Mouse (Mus musculus): ENCODE results near the gene Selenoo. TPM values are rescaled to one million over a fixed set of nuclear protein-coding genes. Genes with fewer than 3 reads are reported as not detected.

Selenoo gene
- polyA plus RNA-seq, 1 experiment from 2014 or later = 7.1 TPM

GRCm38 (mm10) chr15:89104425-89104824 is 15.5 kb downstream of the Selenoo start:
- H3K4me1 ChIP-seq (replicated peaks) = no peaks in the 10 kb centered on the region
- no peak overlapping the region for H3K27ac ChIP-seq
- H3K4me3 ChIP-seq (replicated peaks) = no peak overlapping the region
- H3K36me3 ChIP-seq = peaks cover 98% of the 10 kb centered on the region
- H3K27me3 ChIP-seq = no peaks in the 10 kb centered on the region
- no peaks in the 10 kb centered on the region for H3K9me3 ChIP-seq (replicated peaks)
- DNase-seq = no peak
- 91% methylated on average over 8 of the region's 8 CpGs for WGBS (ENCODE audit: insufficient replicate concordance)
- no peak overlapping the region for H3K4me2 ChIP-seq
- H3K9ac ChIP-seq = no peak overlapping the region
- no peak for ATAC-seq (ENCODE audit: low read depth)

GRCm38 (mm10) chr15:89106073-89106472 is 17.2 kb downstream of the Selenoo start:
- ATAC-seq (ENCODE audit: low read depth) = no peak
- no peaks in the 10 kb centered on the region for H3K27me3 ChIP-seq
- DNase-seq = no peak
- no peak overlapping the region for H3K4me3 ChIP-seq (replicated peaks)
- H3K4me2 ChIP-seq = no peak overlapping the region
- no peaks in the 10 kb centered on the region for H3K4me1 ChIP-seq (replicated peaks)
- 86% methylated on average over 13 of the region's 13 CpGs for WGBS (ENCODE audit: insufficient replicate concordance)
- no peak overlapping the region for H3K9ac ChIP-seq
- H3K27ac ChIP-seq = no peak overlapping the region
- no peaks in the 10 kb centered on the region for H3K9me3 ChIP-seq (replicated peaks)
- peaks cover 98% of the 10 kb centered on the region for H3K36me3 ChIP-seq

GRCm38 (mm10) chr15:89106976-89107375 is 18.1 kb downstream of the Selenoo start:
- Histone ChIP-seq H3K4me2 (no peak overlapping the region), H3K4me3 (replicated peaks) (no peak overlapping the region), H3K9me3 (replicated peaks) (no peaks in the 10 kb centered on the region), H3K27me3 (no peaks in the 10 kb centered on the region), H3K9ac (no peak overlapping the region), H3K4me1 (replicated peaks) (no peaks in the 10 kb centered on the region), H3K27ac (no peak overlapping the region), H3K36me3 (peaks cover 98% of the 10 kb centered on the region)
- no peak for ATAC-seq (ENCODE audit: low read depth)
- 72% methylated on average over 1 of the region's 1 CpGs for WGBS (ENCODE audit: insufficient replicate concordance)
- no peak for DNase-seq

- H3K4me1 ChIP-seq (replicated peaks) = no peaks in the 10 kb centered on the region
- no peak overlapping the region for H3K4me3 ChIP-seq (replicated peaks)
- H3K9me3 ChIP-seq (replicated peaks) = no peaks in the 10 kb centered on the region
- WGBS (ENCODE audit: insufficient replicate concordance) = 75% methylated on average over 9 of the region's 9 CpGs
- H3K4me2 ChIP-seq = no peak overlapping the region
- H3K27ac ChIP-seq = no peak overlapping the region
- no peak overlapping the region for H3K9ac ChIP-seq
- H3K27me3 ChIP-seq = no peaks in the 10 kb centered on the region
- DNase-seq = no peak
- ATAC-seq (ENCODE audit: low read depth) = no peak
- peaks cover 96% of the 10 kb centered on the region for H3K36me3 ChIP-seq
Measured at GRCm38 (mm10) chr15:89110147-89110546, 21.3 kb downstream of the Selenoo start.

GRCm38 (mm10) chr15:89118007-89118406 is 29.1 kb downstream of the Selenoo start:
- Histone ChIP-seq H3K27ac (no peak overlapping the region), H3K4me3 (replicated peaks) (no peak overlapping the region), H3K36me3 (peaks cover 74% of the 10 kb centered on the region), H3K4me1 (replicated peaks) (peaks cover 34% of the 10 kb centered on the region), H3K27me3 (no peaks in the 10 kb centered on the region), H3K9me3 (replicated peaks) (no peaks in the 10 kb centered on the region), H3K4me2 (no peak overlapping the region), H3K9ac (no peak overlapping the region)
- ATAC-seq (ENCODE audit: low read depth) (no peak), DNase-seq (no peak)

GRCm38 (mm10) chr15:89122649-89123366 is 33.9 kb downstream of the Selenoo start, which contains the start of gene Tubgcp6:
TSS of gene Tubgcp6 (minus strand) at chr15:89123112.
- ATAC-seq (ENCODE audit: low read depth) (peak; percentile 87), DNase-seq (peak; percentile 91)
- no peaks in the 10 kb centered on the region for H3K9me3 ChIP-seq (replicated peaks)
- H3K4me2 ChIP-seq = peak within 1 kb of the TSS; percentile 97
- H3K4me1 ChIP-seq (replicated peaks) = peaks cover 60% of the 10 kb centered on the region
- peak within 1 kb of the TSS; percentile 94 for H3K4me3 ChIP-seq (replicated peaks)
- peak within 1 kb of the TSS; percentile 69 for H3K27ac ChIP-seq
- no peaks in the 10 kb centered on the region for H3K27me3 ChIP-seq
- WGBS (ENCODE audit: insufficient replicate concordance) = under 1% methylated on average over 47 of the region's 47 CpGs
- peaks cover 36% of the 10 kb centered on the region for H3K36me3 ChIP-seq
- H3K9ac ChIP-seq = peak within 1 kb of the TSS; percentile 92

GRCm38 (mm10) chr15:89123595-89123994 is 34.7 kb downstream of the Selenoo start:
- WGBS (ENCODE audit: insufficient replicate concordance) = 39% methylated on average over 11 of the region's 11 CpGs
- Histone ChIP-seq H3K27ac (peak overlapping the region; percentile 69), H3K9me3 (replicated peaks) (no peaks in the 10 kb centered on the region), H3K9ac (peak overlapping the region; percentile 92), H3K27me3 (no peaks in the 10 kb centered on the region), H3K4me3 (replicated peaks) (peak overlapping the region; percentile 94), H3K36me3 (peaks cover 28% of the 10 kb centered on the region), H3K4me2 (peak overlapping the region; percentile 97), H3K4me1 (replicated peaks) (peaks cover 64% of the 10 kb centered on the region)
- ATAC-seq (ENCODE audit: low read depth) = no peak
- DNase-seq = peak; percentile 34

GRCm38 (mm10) chr15:89124312-89124711 is 35.4 kb downstream of the Selenoo start:
- H3K4me2 ChIP-seq = no peak overlapping the region; the same call in 1 of the 2 replicates
- H3K4me1 ChIP-seq (replicated peaks) = peaks cover 66% of the 10 kb centered on the region
- H3K4me3 ChIP-seq (replicated peaks) = no peak overlapping the region
- no peak overlapping the region for H3K27ac ChIP-seq
- H3K27me3 ChIP-seq = no peaks in the 10 kb centered on the region
- H3K9me3 ChIP-seq (replicated peaks) = no peaks in the 10 kb centered on the region
- ATAC-seq (ENCODE audit: low read depth) (no peak), DNase-seq (no peak)
- 76% methylated on average over 3 of the region's 3 CpGs for WGBS (ENCODE audit: insufficient replicate concordance)
- peaks cover 22% of the 10 kb centered on the region for H3K36me3 ChIP-seq
- H3K9ac ChIP-seq = 0 out of 2 replicates have a peak overlapping the region, but pooled peaks have one; percentile 92

- peaks cover 11% of the 10 kb centered on the region; the same call in 1 of the 2 replicates for H3K36me3 ChIP-seq
- H3K4me3 ChIP-seq (replicated peaks) = no peak overlapping the region
- H3K9me3 ChIP-seq (replicated peaks) = no peaks in the 10 kb centered on the region
- 89% methylated on average over 9 of the region's 9 CpGs for WGBS (ENCODE audit: insufficient replicate concordance)
- ATAC-seq (ENCODE audit: low read depth) (no peak), DNase-seq (no peak)
- H3K27me3 ChIP-seq = peaks cover 6% of the 10 kb centered on the region; the same call in 1 of the 2 replicates
- H3K4me2 ChIP-seq = no peak overlapping the region
- H3K4me1 ChIP-seq (replicated peaks) = peaks cover 58% of the 10 kb centered on the region
- H3K27ac ChIP-seq = no peak overlapping the region
- no peak overlapping the region for H3K9ac ChIP-seq
Measured at GRCm38 (mm10) chr15:89125351-89125750, 36.5 kb downstream of the Selenoo start.

- Histone ChIP-seq H3K9ac (no peak overlapping the region), H3K4me2 (no peak overlapping the region), H3K27ac (no peak overlapping the region), H3K9me3 (replicated peaks) (no peaks in the 10 kb centered on the region), H3K27me3 (peaks cover 12% of the 10 kb centered on the region; the same call in 1 of the 2 replicates), H3K36me3 (peaks cover 5% of the 10 kb centered on the region; the same call in 1 of the 2 replicates), H3K4me3 (replicated peaks) (no peak overlapping the region), H3K4me1 (replicated peaks) (peaks cover 45% of the 10 kb centered on the region)
- no peak for ATAC-seq (ENCODE audit: low read depth)
- DNase-seq = no peak
- WGBS (ENCODE audit: insufficient replicate concordance) = 75% methylated on average over 8 of the region's 8 CpGs
Measured at GRCm38 (mm10) chr15:89126622-89127021, 37.7 kb downstream of the Selenoo start.

- Histone ChIP-seq H3K4me1 (replicated peaks) (peaks cover 37% of the 10 kb centered on the region), H3K9ac (peak overlapping the region; percentile 80), H3K9me3 (replicated peaks) (no peaks in the 10 kb centered on the region), H3K4me3 (replicated peaks) (peak overlapping the region; percentile 69), H3K27me3 (peaks cover 12% of the 10 kb centered on the region; the same call in 1 of the 2 replicates), H3K4me2 (peak overlapping the region; percentile 90), H3K27ac (0 out of 2 replicates have a peak overlapping the region, but pooled peaks have one; percentile 81), H3K36me3 (peaks cover 5% of the 10 kb centered on the region; the same call in 1 of the 2 replicates)
- ATAC-seq (ENCODE audit: low read depth) = no peak
- 67% methylated on average over 8 of the region's 8 CpGs for WGBS (ENCODE audit: insufficient replicate concordance)
- no peak for DNase-seq
Measured at GRCm38 (mm10) chr15:89127364-89127940, 38.6 kb downstream of the Selenoo start.

All from liver, embryonic 13.5 days (tissue).